Mouse (Mus musculus): ENCODE measurements around the gene Gm37240. TPM values are rescaled to one million over a fixed set of nuclear protein-coding genes. Genes with fewer than 3 reads are reported as not detected.

Gene Gm37240
- polyA plus RNA-seq, 1 experiment from 2014 or later = 3.2 TPM

GRCm38 (mm10) chr3:84923256-84923655 lies 964.1 kb downstream of the Gm37240 start:
- Histone ChIP-seq H3K27ac (replicated peaks; ENCODE audit: low read depth, low read length) (no peak overlapping the region), H3K4me1 (ENCODE audit: control insufficient read depth, insufficient read depth, low read length) (no peaks in the 10 kb centered on the region), H3K36me3 (replicated peaks; ENCODE audit: control insufficient read depth, insufficient read depth, low read depth, low read length) (no peaks in the 10 kb centered on the region), H3K27me3 (ENCODE audit: control insufficient read depth, insufficient read depth, low read length) (no peaks in the 10 kb centered on the region), H3K4me3 (ENCODE audit: low read depth, low read length) (no peak overlapping the region), H3K9me3 (replicated peaks; ENCODE audit: control insufficient read depth, low read length) (no peaks in the 10 kb centered on the region), H3K4me2 (ENCODE audit: low read depth, low read length) (no peak overlapping the region), H3K9ac (replicated peaks; ENCODE audit: low read length) (no peak overlapping the region)
- DNase-seq (ENCODE audit: low spot score) (no peak), ATAC-seq (replicated peaks; ENCODE audit: insufficient number of reproducible peaks, low FRiP score, low TSS enrichment, low read depth) (no peak)
- WGBS = 79% methylated on average over 1 of the region's 1 CpGs

DNA sequence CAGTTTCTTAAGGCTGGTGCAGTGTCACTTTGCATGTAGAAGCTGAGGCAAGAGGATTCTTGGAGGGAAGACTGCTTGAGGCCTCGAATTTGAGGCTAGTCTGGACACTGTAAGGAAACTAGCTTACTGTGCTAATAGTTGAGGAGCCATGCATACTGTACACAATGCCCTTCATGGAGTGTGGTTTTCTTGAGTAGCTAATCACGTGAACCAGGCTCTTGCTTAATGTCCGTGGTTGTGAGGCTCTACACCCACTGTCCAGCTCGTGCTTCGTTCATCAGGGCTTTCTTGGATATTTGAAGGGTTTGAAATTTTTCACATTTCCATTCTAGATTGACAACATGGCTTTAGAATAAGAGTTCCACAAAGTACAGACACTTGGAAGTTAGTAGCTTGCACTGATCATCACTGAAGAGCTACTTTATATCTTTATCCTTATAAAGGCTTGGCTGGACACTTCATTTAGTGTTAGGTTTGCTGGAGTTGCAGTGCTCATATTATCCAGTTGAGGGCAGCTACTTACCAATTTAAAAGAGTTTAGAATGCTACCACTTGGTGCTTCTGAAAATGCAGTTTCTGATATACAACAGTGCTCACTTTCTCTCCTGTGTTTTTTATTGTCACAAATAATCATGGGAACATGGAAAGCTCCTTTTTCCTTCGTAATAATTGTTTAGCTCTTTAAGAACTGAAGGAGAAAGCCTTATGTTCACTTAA lies 965.5 kb downstream of the Gm37240 start:
- H3K4me2 ChIP-seq (ENCODE audit: low read depth, low read length) = no peak overlapping the region
- ATAC-seq (replicated peaks; ENCODE audit: insufficient number of reproducible peaks, low FRiP score, low TSS enrichment, low read depth) (no peak), DNase-seq (ENCODE audit: low spot score) (peak; percentile 58)
- WGBS = 81% methylated on average over 6 of the region's 6 CpGs
- H3K27ac ChIP-seq (replicated peaks; ENCODE audit: low read depth, low read length) = no peak overlapping the region
- no peaks in the 10 kb centered on the region for H3K4me1 ChIP-seq (ENCODE audit: control insufficient read depth, insufficient read depth, low read length)
- H3K9me3 ChIP-seq (replicated peaks; ENCODE audit: control insufficient read depth, low read length) = no peaks in the 10 kb centered on the region
- H3K4me3 ChIP-seq (ENCODE audit: low read depth, low read length) = no peak overlapping the region
- no peak overlapping the region for H3K9ac ChIP-seq (replicated peaks; ENCODE audit: low read length)
- H3K36me3 ChIP-seq (replicated peaks; ENCODE audit: control insufficient read depth, insufficient read depth, low read depth, low read length) = no peaks in the 10 kb centered on the region
- H3K27me3 ChIP-seq (ENCODE audit: control insufficient read depth, insufficient read depth, low read length) = no peaks in the 10 kb centered on the region

DNA sequence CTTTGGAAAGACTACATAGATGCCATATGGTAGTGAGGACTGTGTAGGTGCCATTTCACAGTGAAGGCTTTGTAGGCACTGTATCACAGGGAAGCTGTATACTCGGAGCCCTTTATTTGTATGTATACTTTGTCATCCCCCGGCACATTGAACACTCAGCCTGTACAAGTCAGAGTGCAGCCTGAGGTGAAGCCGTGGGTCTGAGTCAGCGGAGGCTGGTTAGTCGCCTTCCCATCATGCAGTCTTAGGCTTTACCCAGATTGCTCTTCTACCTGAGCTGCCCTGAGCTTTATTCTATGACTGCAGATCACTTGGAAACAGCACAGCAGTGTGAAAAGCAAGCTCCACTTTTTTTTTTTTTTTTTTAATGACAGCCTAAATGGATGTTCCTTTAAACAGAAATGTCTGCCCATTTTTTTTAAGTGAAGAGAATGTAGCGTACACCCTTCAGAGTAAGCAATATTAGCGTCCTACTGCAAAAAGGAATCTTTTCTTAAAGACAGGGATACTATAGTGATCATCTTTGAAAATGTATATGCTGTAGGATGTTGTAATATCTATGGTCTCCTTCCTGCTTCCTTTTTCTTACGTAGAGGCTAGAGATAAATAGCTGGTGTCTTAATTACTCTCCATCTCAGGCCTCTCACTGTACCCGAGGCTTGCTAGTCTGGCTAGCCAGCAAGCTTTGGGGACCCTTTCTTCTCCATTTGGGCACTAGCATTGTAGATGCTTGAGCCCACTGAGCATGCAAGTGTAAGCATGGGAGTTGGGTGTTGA lies 969.2 kb downstream of the Gm37240 start:
- H3K4me1 ChIP-seq (ENCODE audit: control insufficient read depth, insufficient read depth, low read length) = no peaks in the 10 kb centered on the region
- H3K36me3 ChIP-seq (replicated peaks; ENCODE audit: control insufficient read depth, insufficient read depth, low read depth, low read length) = no peaks in the 10 kb centered on the region
- ATAC-seq (replicated peaks; ENCODE audit: insufficient number of reproducible peaks, low FRiP score, low TSS enrichment, low read depth) (no peak), DNase-seq (ENCODE audit: low spot score) (no peak)
- H3K27ac ChIP-seq (replicated peaks; ENCODE audit: low read depth, low read length) = no peak overlapping the region
- no peak overlapping the region for H3K4me3 ChIP-seq (ENCODE audit: low read depth, low read length)
- H3K27me3 ChIP-seq (ENCODE audit: control insufficient read depth, insufficient read depth, low read length) = no peaks in the 10 kb centered on the region
- no peak overlapping the region for H3K9ac ChIP-seq (replicated peaks; ENCODE audit: low read length)
- no peak overlapping the region for H3K4me2 ChIP-seq (ENCODE audit: low read depth, low read length)
- H3K9me3 ChIP-seq (replicated peaks; ENCODE audit: control insufficient read depth, low read length) = no peaks in the 10 kb centered on the region
- 88% methylated on average over 9 of the region's 9 CpGs for WGBS

- Histone ChIP-seq H3K27ac (replicated peaks; ENCODE audit: low read depth, low read length) (no peak overlapping the region), H3K4me3 (ENCODE audit: low read depth, low read length) (no peak overlapping the region), H3K9me3 (replicated peaks; ENCODE audit: control insufficient read depth, low read length) (no peaks in the 10 kb centered on the region), H3K27me3 (ENCODE audit: control insufficient read depth, insufficient read depth, low read length) (no peaks in the 10 kb centered on the region), H3K4me2 (ENCODE audit: low read depth, low read length) (no peak overlapping the region), H3K4me1 (ENCODE audit: control insufficient read depth, insufficient read depth, low read length) (no peaks in the 10 kb centered on the region), H3K36me3 (replicated peaks; ENCODE audit: control insufficient read depth, insufficient read depth, low read depth, low read length) (no peaks in the 10 kb centered on the region), H3K9ac (replicated peaks; ENCODE audit: low read length) (no peak overlapping the region)
- DNase-seq (ENCODE audit: low spot score) = no peak
- ATAC-seq (replicated peaks; ENCODE audit: insufficient number of reproducible peaks, low FRiP score, low TSS enrichment, low read depth) = no peak
- WGBS = 75% methylated on average over 1 of the region's 1 CpGs
Measured at GRCm38 (mm10) chr3:84914284-84914683, 973.0 kb downstream of the Gm37240 start.

GRCm38 (mm10) chr3:84906528-84906927 lies 980.8 kb downstream of the Gm37240 start:
- Histone ChIP-seq H3K36me3 (replicated peaks; ENCODE audit: control insufficient read depth, insufficient read depth, low read depth, low read length) (no peaks in the 10 kb centered on the region), H3K4me1 (ENCODE audit: control insufficient read depth, insufficient read depth, low read length) (no peaks in the 10 kb centered on the region), H3K27me3 (ENCODE audit: control insufficient read depth, insufficient read depth, low read length) (no peaks in the 10 kb centered on the region), H3K9me3 (replicated peaks; ENCODE audit: control insufficient read depth, low read length) (no peaks in the 10 kb centered on the region), H3K4me3 (ENCODE audit: low read depth, low read length) (no peak overlapping the region), H3K4me2 (ENCODE audit: low read depth, low read length) (no peak overlapping the region), H3K9ac (replicated peaks; ENCODE audit: low read length) (no peak overlapping the region), H3K27ac (replicated peaks; ENCODE audit: low read depth, low read length) (no peak overlapping the region)
- peak; percentile 72 for DNase-seq (ENCODE audit: low spot score)
- no peak for ATAC-seq (replicated peaks; ENCODE audit: insufficient number of reproducible peaks, low FRiP score, low TSS enrichment, low read depth)
- 33% methylated on average over 1 of the region's 1 CpGs for WGBS

- Histone ChIP-seq H3K9ac (replicated peaks; ENCODE audit: low read length) (no peak overlapping the region), H3K27me3 (ENCODE audit: control insufficient read depth, insufficient read depth, low read length) (no peaks in the 10 kb centered on the region), H3K4me3 (ENCODE audit: low read depth, low read length) (no peak overlapping the region), H3K36me3 (replicated peaks; ENCODE audit: control insufficient read depth, insufficient read depth, low read depth, low read length) (no peaks in the 10 kb centered on the region), H3K27ac (replicated peaks; ENCODE audit: low read depth, low read length) (no peak overlapping the region), H3K4me2 (ENCODE audit: low read depth, low read length) (no peak overlapping the region), H3K9me3 (replicated peaks; ENCODE audit: control insufficient read depth, low read length) (no peaks in the 10 kb centered on the region), H3K4me1 (ENCODE audit: control insufficient read depth, insufficient read depth, low read length) (no peaks in the 10 kb centered on the region)
- 87% methylated on average over 8 of the region's 8 CpGs for WGBS
- ATAC-seq (replicated peaks; ENCODE audit: insufficient number of reproducible peaks, low FRiP score, low TSS enrichment, low read depth) (no peak), DNase-seq (ENCODE audit: low spot score) (no peak)
Measured at GRCm38 (mm10) chr3:84897952-84898351, 989.4 kb downstream of the Gm37240 start.

- 94% methylated on average over 5 of the region's 5 CpGs for WGBS
Measured at GRCm38 (mm10) chr3:84890983-84891382, 996.3 kb downstream of the Gm37240 start.

DNA sequence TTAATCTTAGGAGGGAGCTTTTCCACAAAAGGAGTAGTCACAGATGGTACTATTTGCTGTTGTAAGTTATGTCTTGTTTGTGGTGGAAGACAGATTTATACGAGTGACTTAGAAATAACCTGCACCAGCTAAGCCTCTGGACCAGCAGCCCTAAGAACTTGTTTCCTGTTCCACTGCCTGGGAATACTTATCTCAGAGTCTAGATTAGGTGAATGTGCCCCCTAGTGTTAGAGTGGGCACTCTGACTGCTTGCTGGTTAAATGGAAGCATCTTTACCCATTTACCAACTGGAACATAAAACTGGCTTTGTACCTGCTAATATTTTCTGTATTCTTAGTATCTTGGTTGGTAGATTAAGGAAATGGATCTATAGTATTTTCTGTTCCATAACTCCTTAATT lies 997.7 kb downstream of the Gm37240 start:
- DNase-seq (ENCODE audit: low spot score) (peak; percentile 67), ATAC-seq (replicated peaks; ENCODE audit: insufficient number of reproducible peaks, low FRiP score, low TSS enrichment, low read depth) (no peak)
- WGBS = 61% methylated on average over 1 of the region's 1 CpGs
- Histone ChIP-seq H3K4me2 (ENCODE audit: low read depth, low read length) (no peak overlapping the region), H3K36me3 (replicated peaks; ENCODE audit: control insufficient read depth, insufficient read depth, low read depth, low read length) (no peaks in the 10 kb centered on the region), H3K9me3 (replicated peaks; ENCODE audit: control insufficient read depth, low read length) (no peaks in the 10 kb centered on the region), H3K9ac (replicated peaks; ENCODE audit: low read length) (no peak overlapping the region), H3K27ac (replicated peaks; ENCODE audit: low read depth, low read length) (no peak overlapping the region), H3K4me1 (ENCODE audit: control insufficient read depth, insufficient read depth, low read length) (no peaks in the 10 kb centered on the region), H3K4me3 (ENCODE audit: low read depth, low read length) (no peak overlapping the region), H3K27me3 (ENCODE audit: control insufficient read depth, insufficient read depth, low read length) (no peaks in the 10 kb centered on the region)

More at GRCm38 (mm10) chr3:84890983-84891382, 996.3 kb downstream of the Gm37240 start:
- H3K4me3 ChIP-seq (ENCODE audit: low read depth, low read length) = no peak overlapping the region
- no peaks in the 10 kb centered on the region for H3K36me3 ChIP-seq (replicated peaks; ENCODE audit: control insufficient read depth, insufficient read depth, low read depth, low read length)
- no peak for ATAC-seq (replicated peaks; ENCODE audit: insufficient number of reproducible peaks, low FRiP score, low TSS enrichment, low read depth)
- H3K27ac ChIP-seq (replicated peaks; ENCODE audit: low read depth, low read length) = no peak overlapping the region
- H3K27me3 ChIP-seq (ENCODE audit: control insufficient read depth, insufficient read depth, low read length) = no peaks in the 10 kb centered on the region
- H3K4me1 ChIP-seq (ENCODE audit: control insufficient read depth, insufficient read depth, low read length) = no peaks in the 10 kb centered on the region
- no peak overlapping the region for H3K9ac ChIP-seq (replicated peaks; ENCODE audit: low read length)
- DNase-seq (ENCODE audit: low spot score) = no peak
- H3K9me3 ChIP-seq (replicated peaks; ENCODE audit: control insufficient read depth, low read length) = no peaks in the 10 kb centered on the region
- no peak overlapping the region for H3K4me2 ChIP-seq (ENCODE audit: low read depth, low read length)
